Mouse (Mus musculus) E14TG2a.4 (cell line): ENCODE results near the gene Aco2.

Source experiments
- CTCF ChIP-seq: conservative IDR thresholded peaks from 2 replicates; pipeline ENCODE4 v1.5.1; 2014; ENCODE audit warnings: low read length
- POU5F1 ChIP-seq: IDR thresholded peaks from 2 replicates; pipeline ENCODE4 v1.6.1; 2014; ENCODE audit warnings: low read length, borderline replicate concordance

GRCm38 (mm10) chr15:81879531-81880401 lies 7.7 kb downstream of the Aco2 start:
- no peak for TF ChIP-seq CTCF
- no peak for TF ChIP-seq POU5F1
